Mouse (Mus musculus) megakaryocyte, embryonic 14.5 days (primary cell): ENCODE results near the gene Slc10a6.

Experiments used
- FLI1 ChIP-seq: IDR thresholded peaks from 2 replicates; pipeline ENCODE4 v1.6.1; 2012; ENCODE audit warnings: low read length, inconsistent platforms, mixed read lengths
- GATA1 ChIP-seq: IDR thresholded peaks from 3 replicates; pipeline ENCODE4 v1.6.1; 2012; ENCODE audit warnings: mixed read lengths, low read length, inconsistent platforms, borderline replicate concordance

GRCm38 (mm10) chr5:103596467-103597146 lies 32.6 kb downstream of the Slc10a6 start:
- TF ChIP-seq FLI1 (no peak), GATA1 (no peak)
